Mouse (Mus musculus) embryo, embryonic 11.5 days (tissue): Measurements from ENCODE around the gene Gm10409.
"Not testable (repeated sequence)": the region's sequence is repeated elsewhere in the genome, so short reads cannot be mapped to it uniquely, and the experiment has no call there.

ENCODE experiments used
- DNase-seq: peaks from one replicate; pipeline ENCODE4 v3.0.0-alpha.2; 2012; ENCODE audit warnings: low read depth, low spot score

Gene Gm10409

DNA sequence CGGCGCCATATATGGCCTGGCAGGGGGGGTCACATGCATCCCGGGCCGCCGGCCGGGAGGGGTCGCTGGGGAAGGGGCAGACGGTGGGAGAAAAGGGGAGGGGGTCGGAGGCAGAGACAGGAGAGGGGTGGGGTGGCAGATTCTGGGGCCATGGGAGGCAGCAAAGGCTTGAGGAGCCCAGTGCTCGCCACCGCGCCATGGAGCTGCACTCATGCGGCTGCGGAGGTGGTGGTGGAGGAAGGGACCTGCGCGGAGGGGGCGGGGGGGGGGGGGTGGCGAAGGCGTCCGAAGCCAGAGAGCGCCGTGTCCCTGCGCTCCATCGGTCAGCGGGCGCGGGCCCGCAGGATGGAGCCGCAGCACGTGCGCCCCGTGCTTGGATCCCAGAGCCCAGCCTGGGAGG is at the start of gene Gm10409:
Gene Gm10409 (plus strand): TSS at position 301 of the 400 bp plus-strand sequence.
- DNase-seq = not testable (repeated sequence)

DNA sequence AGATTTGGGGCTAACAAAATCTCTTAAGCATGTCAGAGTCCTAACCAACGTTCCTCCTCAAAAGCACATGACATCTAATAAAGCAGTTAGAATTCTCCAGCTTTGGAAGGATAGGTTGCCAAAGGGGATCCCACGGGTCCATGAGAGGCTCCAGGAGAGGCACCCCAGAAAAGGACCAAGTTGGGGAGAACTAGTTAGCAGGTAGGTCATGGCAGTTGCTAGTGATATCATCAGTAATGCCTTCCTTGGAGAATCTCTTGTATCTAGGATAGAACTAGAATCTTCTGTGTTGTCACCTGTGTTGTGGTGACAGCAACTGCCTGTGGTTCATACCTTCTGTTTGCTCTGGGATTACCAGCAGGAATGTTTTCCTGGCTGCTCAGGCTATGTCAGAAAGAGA is 17.6 kb upstream of the Gm10409 start, which contains the start of gene Gm10413:
Gene Gm10413 (plus strand): TSS at position 301 of the 400 bp plus-strand sequence.
- DNase-seq = not testable (repeated sequence)

DNA sequence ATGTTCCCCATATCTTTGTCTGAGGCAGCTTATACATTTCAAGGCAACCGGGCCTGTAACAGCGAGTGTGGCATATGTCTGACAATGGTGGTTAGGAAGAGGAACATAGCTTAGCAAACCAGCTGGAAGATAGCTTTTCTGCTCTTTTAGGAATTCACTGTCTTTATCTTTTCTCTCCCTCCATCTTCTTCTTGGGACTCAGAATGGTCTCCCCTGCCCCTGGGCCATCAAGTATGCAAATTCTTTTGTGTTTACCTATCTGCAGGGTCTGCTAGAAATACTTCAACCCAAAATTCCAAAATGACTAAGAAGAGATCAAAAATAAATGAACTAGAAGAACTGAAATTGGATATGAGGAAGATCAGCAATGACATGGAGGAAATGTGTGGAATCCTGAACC is 15.4 kb downstream of the Gm10409 start, which contains the start of gene Gm3005:
Gene Gm3005 (plus strand): TSS at position 301 of the 400 bp plus-strand sequence.
- not testable (repeated sequence) for DNase-seq

DNA sequence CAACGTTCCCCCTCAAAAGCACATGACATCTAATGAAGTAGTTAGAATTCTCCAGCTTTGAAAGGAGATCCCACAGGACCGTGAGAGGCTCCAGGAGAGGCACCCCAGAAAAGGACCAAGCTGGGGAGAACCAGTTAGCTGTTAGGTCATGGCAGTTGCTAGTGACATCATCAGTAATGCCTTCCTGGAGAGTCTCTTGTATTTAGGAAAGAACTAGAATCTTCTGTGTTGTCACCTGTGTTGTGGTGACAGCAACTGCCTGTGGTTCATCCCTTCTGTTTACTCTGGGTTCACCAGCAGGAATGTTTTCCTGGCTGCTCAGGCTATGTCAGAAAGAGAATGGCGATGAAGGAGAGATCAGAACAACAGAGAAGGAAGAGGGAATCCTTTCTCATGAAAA is 36.7 kb downstream of the Gm10409 start, which contains the start of gene Gm10408:
Gene Gm10408 (plus strand): TSS at position 301 of the 400 bp plus-strand sequence.
- not testable (repeated sequence) for DNase-seq
